In genomic region chr3:137952914-137953880, GRCm38 (mm10) we compare ENCODE assay signal across 8 mouse cellular contexts. TPM values are rescaled to one million over a fixed set of nuclear protein-coding genes. Genes with fewer than 3 reads are reported as not detected.
A peak's percentile ranks its signal among the peaks of the same experiment; 100 is the strongest.
DNase-seq lines count a peak whose midpoint lies in the region; ATAC-seq and TF ChIP-seq lines count a peak whose summit lies in the region.

No protein-coding gene starts in this region.

- no peak for TF ChIP-seq CTCF in heart, adult 2 months (IDR thresholded peaks at IDR 0.05)
- no peak for TF ChIP-seq CTCF in cortical plate, adult 2 months (IDR thresholded peaks at IDR 0.05; ENCODE audit: extremely low read depth, insufficient read depth, low read length)

- no peaks in the 10 kb centered on the region for H3K27me3 ChIP-seq in heart, adult 2 months (ENCODE audit: control insufficient read depth, insufficient read depth, low read length)
- no peaks in the 10 kb centered on the region for H3K27me3 ChIP-seq in heart, embryonic 14.5 days (ENCODE audit: control insufficient read depth, insufficient read depth, low read length)

- 0 out of 2 replicates have a peak overlapping the region, but pooled peaks have one; percentile 8 for H3K27ac ChIP-seq in heart, adult 2 months
- peak overlapping the region; percentile 51 for H3K27ac ChIP-seq in cortical plate, adult 2 months (ENCODE audit: insufficient read depth, low read length)
- peak overlapping the region; percentile 62 to 66 for H3K27ac ChIP-seq in heart, embryonic 14.5 days (replicated peaks in 1 of 2; ENCODE audit: control insufficient read depth in 1 of 2, insufficient read depth in 1 of 2, low read depth in 2 of 2, low read length in 2 of 2)

- peak overlapping the region; percentile 35 for H3K4me2 ChIP-seq in heart, embryonic 14.5 days (ENCODE audit: low read length)

- H3K9ac ChIP-seq in heart, adult 2 months (ENCODE audit: low read depth, low read length) = no peak overlapping the region
- peak overlapping the region; percentile 13; the same call in 1 of the 2 replicates for H3K9ac ChIP-seq in heart, embryonic 14.5 days (ENCODE audit: low read length)

- peak; percentile 37 to 49 for DNase-seq in heart, adult 2 months
- DNase-seq in heart, postnatal 25 days (ENCODE audit: low spot score) = no peak
- peak; percentile 49 to 58 for DNase-seq in layer of hippocampus, postnatal 36 days
- DNase-seq in lung, postnatal 14 days = peak; percentile 60
- peak; percentile 71 for DNase-seq in right cerebral cortex, adult 2 months (ENCODE audit: low spot score in 2 of 2)
- DNase-seq in testis, postnatal 10 days (ENCODE audit: low spot score) = no peak

- H3K9me3 ChIP-seq in heart, embryonic 14.5 days (ENCODE audit: control insufficient read depth, low read length) = no peaks in the 10 kb centered on the region

- H3K36me3 ChIP-seq in heart, adult 2 months (ENCODE audit: control insufficient read depth, insufficient read depth, low read length) = no peaks in the 10 kb centered on the region
- H3K36me3 ChIP-seq in heart, embryonic 14.5 days (ENCODE audit: control insufficient read depth, insufficient read depth, low read length) = peaks cover 4% of the 10 kb centered on the region; the same call in 1 of the 2 replicates

- no peak overlapping the region for H3K4me3 ChIP-seq in heart, adult 2 months
- no peak overlapping the region for H3K4me3 ChIP-seq in cortical plate, adult 2 months (ENCODE audit: insufficient read depth, low read length)
- no peak overlapping the region for H3K4me3 ChIP-seq in heart, embryonic 14.5 days (ENCODE audit: control insufficient read depth in 1 of 2, insufficient read depth in 1 of 2, low read depth in 1 of 2, low read length in 2 of 2)

- WGBS in heart, adult 2 months = 46% methylated on average over 14 of the region's 14 CpGs
- WGBS in heart, embryonic 14.5 days = 39% methylated on average over 14 of the region's 14 CpGs

- intact Hi-C loops in heart, adult 2 months (cut with DNase I) = no loop called here
- intact Hi-C loops in heart, postnatal 25 days (cut with DNase I) = no loop called here

- no peak for TF ChIP-seq POLR2A in heart, adult 2 months (IDR thresholded peaks at IDR 0.05; ENCODE audit: insufficient read depth, low read depth, low read length)
- TF ChIP-seq POLR2A in cortical plate, adult 2 months (IDR thresholded peaks at IDR 0.05; ENCODE audit: extremely low read depth, insufficient read depth, low read length) = no peak

- H3K79me2 ChIP-seq in heart, adult 2 months (replicated peaks; ENCODE audit: control insufficient read depth, insufficient read depth, low read length) = no peaks in the 10 kb centered on the region

- peaks cover 11% of the 10 kb centered on the region for H3K4me1 ChIP-seq in heart, adult 2 months (ENCODE audit: control insufficient read depth, insufficient read depth, low read length)
- peaks cover 2% of the 10 kb centered on the region; the same call in 1 of the 2 replicates for H3K4me1 ChIP-seq in cortical plate, adult 2 months (ENCODE audit: control insufficient read depth, insufficient read depth, low read length)
- H3K4me1 ChIP-seq in heart, embryonic 14.5 days (ENCODE audit: control insufficient read depth in 2 of 2, insufficient read depth in 2 of 2, low read length in 2 of 2) = peaks cover 29 to 46% of the 10 kb centered on the region in 2 experiments

- peak; percentile 64; the same call in 1 of the 2 replicates for ATAC-seq in heart, embryonic 14.5 days (ENCODE audit: insufficient number of reproducible peaks, insufficient read depth, low FRiP score, low read depth)

- no peak for TF ChIP-seq EP300 in heart, adult 2 months (IDR thresholded peaks at IDR 0.05; ENCODE audit: insufficient read depth, low read depth, low read length)

RNA-seq across cellular contexts. Expression of gene Dapp1, which starts 28.1 kb away (rescaled TPM):
- 1 to 10 TPM; 5.0 to 6.9 TPM for total RNA-seq in heart, adult 2 months (2021)
- polyA plus RNA-seq in heart, adult 2 months (2012; rRNA removed) = 4.0 and 5.2 TPM in 2 replicates
- 1 to 10 TPM; 4.1 to 5.3 TPM for total RNA-seq in heart, postnatal 25 days (2021)
- 4.4 and 5.5 TPM in 2 replicates for polyA plus RNA-seq in cortical plate, adult 2 months (2012; rRNA removed)
- 21.3 and 22.8 TPM in 2 replicates for polyA plus RNA-seq in heart, embryonic 14.5 days (2014; fragmentation: Nextera tagmentation; extraction: Ambion mirVana)
- total RNA-seq in layer of hippocampus, postnatal 36 days (2021) = 1 to 10 TPM; 4.4 to 7.0 TPM

RNA-seq across cellular contexts. Expression of gene Lamtor3, which starts 34.9 kb away (rescaled TPM):
- total RNA-seq in heart, adult 2 months (2021) = 100 to 1,000 TPM in 1 of 2 experiments, 10 to 100 TPM in 1; 88.9 to 107 TPM
- 48.7 and 77.2 TPM in 2 replicates for polyA plus RNA-seq in heart, adult 2 months (2012; rRNA removed)
- total RNA-seq in heart, postnatal 25 days (2021) = 10 to 100 TPM; 92.8 to 96.6 TPM
- polyA plus RNA-seq in cortical plate, adult 2 months (2012; rRNA removed) = 80.3 and 81.6 TPM in 2 replicates
- 103 and 116 TPM in 2 replicates for polyA plus RNA-seq in heart, embryonic 14.5 days (2014; fragmentation: Nextera tagmentation; extraction: Ambion mirVana)
- total RNA-seq in layer of hippocampus, postnatal 36 days (2021) = 10 to 100 TPM; 64.8 to 65.3 TPM

Comparison
In these comparisons a context has a peak if more than half of its experiments do, and no peak if none do; other contexts are left out.
1. DNase-seq: peak in heart, adult 2 months (2 of 2), layer of hippocampus, postnatal 36 days (2 of 2), lung, postnatal 14 days (single experiment) and right cerebral cortex, adult 2 months (2 of 2); none in heart, postnatal 25 days (single experiment) and testis, postnatal 10 days (single experiment).
2. H3K27ac ChIP-seq: peak in every context shown above with its lines; median percentile 64 in heart, embryonic 14.5 days; 51 in cortical plate, adult 2 months; 8 in heart, adult 2 months.